In genomic region chr3:143947079-143947937, GRCm38 (mm10) we compare ENCODE assay signal across 15 mouse cellular contexts.
DNase-seq lines count a peak whose midpoint lies in the region; ATAC-seq lines count a peak whose summit lies in the region.
"Had no signal": no experiment of that assay in that cellular context is flagged by ENCODE, and none has a peak within 500 bp of the region (broad histone marks: within the 10 kb centered on the region; RNA-seq: fewer than 3 reads in every experiment).

No protein-coding gene starts in this region.

- H3K27me3 ChIP-seq in kidney, embryonic 14.5 days (ENCODE audit: control insufficient read depth, insufficient read depth, low read length), result no peaks in the 10 kb centered on the region; the same call in 1 of the 2 replicates
- H3K27me3 ChIP-seq in forebrain, embryonic 16.5 days (replicated peaks; ENCODE audit: control insufficient read depth, insufficient read depth, low read length), result peaks cover 2% of the 10 kb centered on the region; the same call in 1 of the 2 replicates
- no peaks in the 10 kb centered on the region for H3K27me3 ChIP-seq in midbrain, embryonic 16.5 days (ENCODE audit: control insufficient read depth, insufficient read depth, low read depth, low read length)
- no peaks in the 10 kb centered on the region for H3K27me3 ChIP-seq in heart, embryonic 12.5 days (replicated peaks)
- H3K27me3 ChIP-seq: liver, embryonic 12.5 days; megakaryocyte, embryonic 14.5 days had no signal

- 18% methylated on average over 11 of the region's 11 CpGs for WGBS in kidney, embryonic 14.5 days
- 3% methylated on average over 11 of the region's 11 CpGs for WGBS in forebrain, embryonic 16.5 days
- WGBS in midbrain, embryonic 16.5 days, result 22% methylated on average over 11 of the region's 11 CpGs
- 58% methylated on average over 11 of the region's 11 CpGs for WGBS in heart, embryonic 12.5 days

- H3K36me3 ChIP-seq in kidney, embryonic 14.5 days (ENCODE audit: control insufficient read depth, insufficient read depth, low read length), result no peaks in the 10 kb centered on the region
- H3K36me3 ChIP-seq in forebrain, embryonic 16.5 days (ENCODE audit: control insufficient read depth, insufficient read depth), result no peaks in the 10 kb centered on the region
- no peaks in the 10 kb centered on the region for H3K36me3 ChIP-seq in midbrain, embryonic 16.5 days (ENCODE audit: control insufficient read depth, insufficient read depth, low read length)
- H3K36me3 ChIP-seq in heart, embryonic 12.5 days, result no peaks in the 10 kb centered on the region
- H3K36me3 ChIP-seq: liver, embryonic 12.5 days had no signal

- H3K4me2 ChIP-seq in kidney, embryonic 14.5 days (replicated peaks; ENCODE audit: low read depth, low read length), result peak overlapping the region; percentile 21
- peak overlapping the region; percentile 47 for H3K4me2 ChIP-seq in forebrain, embryonic 16.5 days (ENCODE audit: low read length)
- peak overlapping the region; percentile 27; the same call in 1 of the 2 replicates for H3K4me2 ChIP-seq in midbrain, embryonic 16.5 days (ENCODE audit: low read length)
- no peak overlapping the region for H3K4me2 ChIP-seq in heart, embryonic 12.5 days
- H3K4me2 ChIP-seq: liver, embryonic 12.5 days had no signal

- DNase-seq in kidney, postnatal 10 days, result no peak
- DNase-seq in embryo, embryonic 10 days (ENCODE audit: low spot score), result peak; percentile 14
- DNase-seq in adrenal gland, postnatal 4 days (ENCODE audit: low spot score in 2 of 2), result no peak
- DNase-seq in left cerebral cortex, postnatal 36 days (ENCODE audit: low spot score in 2 of 2), result no peak
- DNase-seq: adrenal gland, postnatal 25 days; B cell, adult 2 months; cerebellum, adult 9-11 months; heart, adult 18-20 months; layer of hippocampus, adult 9-11 months had no signal

- no peaks in the 10 kb centered on the region for H3K4me1 ChIP-seq in kidney, embryonic 14.5 days (ENCODE audit: control insufficient read depth, insufficient read depth, low read length)
- H3K4me1 ChIP-seq in forebrain, embryonic 16.5 days (replicated peaks; ENCODE audit: control insufficient read depth, insufficient read depth, low read length), result peaks cover 11% of the 10 kb centered on the region
- H3K4me1 ChIP-seq in midbrain, embryonic 16.5 days (ENCODE audit: control insufficient read depth, insufficient read depth, low read length), result peaks cover 2% of the 10 kb centered on the region; the same call in 1 of the 2 replicates
- no peaks in the 10 kb centered on the region for H3K4me1 ChIP-seq in heart, embryonic 12.5 days (replicated peaks)
- H3K4me1 ChIP-seq: liver, embryonic 12.5 days; megakaryocyte, embryonic 14.5 days had no signal

- ATAC-seq in kidney, embryonic 14.5 days (ENCODE audit: low FRiP score, low TSS enrichment), result no peak
- ATAC-seq in forebrain, embryonic 16.5 days, result peak; percentile 82
- ATAC-seq in midbrain, embryonic 16.5 days, result no peak
- ATAC-seq in heart, embryonic 12.5 days (ENCODE audit: insufficient number of reproducible peaks, low FRiP score), result no peak
- ATAC-seq: liver, embryonic 12.5 days had no signal

- no peak overlapping the region for H3K4me3 ChIP-seq in kidney, embryonic 14.5 days (ENCODE audit: low read length)
- peak overlapping the region; percentile 17; the same call in 1 of the 2 replicates for H3K4me3 ChIP-seq in forebrain, embryonic 16.5 days (replicated peaks; ENCODE audit: low read length)
- no peak overlapping the region for H3K4me3 ChIP-seq in midbrain, embryonic 16.5 days (ENCODE audit: low read depth, low read length)
- H3K4me3 ChIP-seq in heart, embryonic 12.5 days, result no peak overlapping the region
- H3K4me3 ChIP-seq: liver, embryonic 12.5 days; megakaryocyte, embryonic 14.5 days had no signal

- H3K27ac ChIP-seq in kidney, embryonic 14.5 days (ENCODE audit: low read depth, low read length), result no peak overlapping the region
- H3K27ac ChIP-seq in forebrain, embryonic 16.5 days (ENCODE audit: low read length), result no peak overlapping the region
- no peak overlapping the region for H3K27ac ChIP-seq in midbrain, embryonic 16.5 days (ENCODE audit: low read length)
- H3K27ac ChIP-seq in heart, embryonic 12.5 days (ENCODE audit: poor library complexity, severe bottlenecking), result no peak overlapping the region
- H3K27ac ChIP-seq: liver, embryonic 12.5 days had no signal

- intact Hi-C loops in left cerebral cortex, postnatal 36 days (cut with DNase I), result no loop called here

- H3K9ac ChIP-seq in kidney, embryonic 14.5 days (ENCODE audit: low read depth, low read length), result no peak overlapping the region
- peak overlapping the region; percentile 12; the same call in 1 of the 2 replicates for H3K9ac ChIP-seq in forebrain, embryonic 16.5 days (replicated peaks; ENCODE audit: low read depth, low read length)
- no peak overlapping the region for H3K9ac ChIP-seq in midbrain, embryonic 16.5 days (ENCODE audit: low read depth, low read length)
- H3K9ac ChIP-seq in heart, embryonic 12.5 days, result no peak overlapping the region
- H3K9ac ChIP-seq: liver, embryonic 12.5 days had no signal

- H3K9me3 ChIP-seq in kidney, embryonic 14.5 days (ENCODE audit: control insufficient read depth, low read length), result no peaks in the 10 kb centered on the region
- H3K9me3 ChIP-seq in forebrain, embryonic 16.5 days (ENCODE audit: control insufficient read depth, low read length), result no peaks in the 10 kb centered on the region
- H3K9me3 ChIP-seq in midbrain, embryonic 16.5 days (replicated peaks; ENCODE audit: control insufficient read depth, low read length, poor library complexity, severe bottlenecking), result 0 out of 2 replicates have a peak, but pooled peaks cover 2% of the 10 kb centered on the region
- peaks cover 3% of the 10 kb centered on the region; the same call in 1 of the 2 replicates for H3K9me3 ChIP-seq in heart, embryonic 12.5 days (replicated peaks)
- H3K9me3 ChIP-seq: liver, embryonic 12.5 days had no signal
